Mouse (Mus musculus) limb, embryonic 14.5 days (tissue): Measurements from ENCODE around the gene Actl7b. TPM values are rescaled to one million over a fixed set of nuclear protein-coding genes. Genes with fewer than 3 reads are reported as not detected.

Experiments used
- ATAC-seq: fragments of 200-750 bp; cut with Nextera tagmentation; 2 replicates; pipeline ENCODE4 v1.8.0; 2017; ENCODE audit warnings: low read depth, moderate number of reproducible peaks, moderate TSS enrichment; ENCODE audit not compliant: low FRiP score
- DNase-seq: peaks from one replicate; pipeline ENCODE4 v3.0.0-alpha.2; 2015; ENCODE audit warnings: low spot score
- H3K27ac ChIP-seq: fragments of 300-500 bp; sonication (generic); replicated peaks from 2 replicates; pipeline ENCODE4 v1.5.1; 2014; ENCODE audit warnings: low read depth, mild to moderate bottlenecking, low read length, moderate library complexity, mixed read lengths
- H3K27me3 ChIP-seq: fragments of 300-500 bp; sonication (generic); 2 replicates; pipeline ENCODE4 v1.6.1; 2014; ENCODE audit warnings: low read length, mixed read lengths; ENCODE audit not compliant: control insufficient read depth, insufficient read depth
- H3K36me3 ChIP-seq: fragments of 300-500 bp; sonication (generic); 2 replicates; pipeline ENCODE4 v1.6.1; 2014; ENCODE audit warnings: mild to moderate bottlenecking, low read length, moderate library complexity, mixed read lengths; ENCODE audit not compliant: control insufficient read depth, insufficient read depth
- H3K4me1 ChIP-seq: fragments of 300-500 bp; sonication (generic); 2 replicates; pipeline ENCODE4 v1.6.1; 2014; ENCODE audit warnings: antibody characterized with exemption, low read length, mixed read lengths; ENCODE audit not compliant: control insufficient read depth, insufficient read depth
- H3K4me2 ChIP-seq: fragments of 300-500 bp; sonication (generic); replicated peaks from 2 replicates; pipeline ENCODE4 v1.6.1; 2014; ENCODE audit warnings: low read depth, mild to moderate bottlenecking, low read length, moderate library complexity; ENCODE audit not compliant: severe bottlenecking
- H3K4me3 ChIP-seq: fragments of 300-500 bp; sonication (generic); replicated peaks from 2 replicates; pipeline ENCODE4 v1.5.1; 2014; ENCODE audit warnings: low read length
- H3K9ac ChIP-seq: fragments of 300-500 bp; sonication (generic); 2 replicates; pipeline ENCODE4 v1.6.1; 2014; ENCODE audit warnings: mild to moderate bottlenecking, low read depth, low read length, moderate library complexity; ENCODE audit not compliant: severe bottlenecking
- H3K9me3 ChIP-seq: fragments of 300-500 bp; sonication (generic); 2 replicates; pipeline ENCODE4 v1.6.1; 2016; ENCODE audit warnings: low read length; ENCODE audit not compliant: control insufficient read depth
- POLR2A ChIP-seq: fragments of 200-500 bp; IDR thresholded peaks from 2 replicates; pipeline ENCODE4 v1.8.0; 2012; ENCODE audit warnings: inconsistent platforms, mild to moderate bottlenecking, moderate library complexity, borderline replicate concordance; ENCODE audit not compliant: insufficient read depth, insufficient read length; ENCODE audit errors: extremely low read depth
- WGBS: fragments of 180-500 bp; shearing (Covaris S2); extraction: QIAGEN DNeasy Blood & Tissue Kit; methylation state at CpG from one replicate; pipeline ENCODE4 v1.1.7; 2014; 5-methylcytosine and 5-hydroxymethylcytosine counted together
- polyA plus RNA-seq, 2 experiments: library from polyadenylated mRNA; depleted of rRNA in 1 of 2; stranded (reverse) in 1 of 2; unstranded in 1 of 2; fragments of >200 nt; fragmentation: Nextera tagmentation in 1 of 2; extraction: Ambion mirVana in 1 of 2; gene quantifications; 2 replicates each; pipeline versions ENCODE4 v1.2.1 to v1.2.3; 2012 to 2014

The Actl7b gene
- polyA plus RNA-seq (2012; rRNA removed) (0.06 and 0.19 TPM in 2 replicates), polyA plus RNA-seq (2014; fragmentation: Nextera tagmentation; extraction: Ambion mirVana) (not detected in 2 replicates)

GRCm38 (mm10) chr4:56741041-56741493 lies at the start of gene Actl7b:
TSS of gene Actl7b (minus strand) at chr4:56741443.
- no peak for TF ChIP-seq POLR2A
- Histone ChIP-seq H3K27me3 (no peaks in the 10 kb centered on the region), H3K27ac (no peak within 1 kb of the TSS), H3K9ac (no peak within 1 kb of the TSS), H3K4me2 (no peak within 1 kb of the TSS), H3K36me3 (peaks cover 14% of the 10 kb centered on the region), H3K9me3 (no peaks in the 10 kb centered on the region), H3K4me3 (no peak within 1 kb of the TSS), H3K4me1 (no peaks in the 10 kb centered on the region)
- ATAC-seq, result no peak
- 94% methylated on average over 13 of the region's 13 CpGs for WGBS
- DNase-seq, result no peak

DNA sequence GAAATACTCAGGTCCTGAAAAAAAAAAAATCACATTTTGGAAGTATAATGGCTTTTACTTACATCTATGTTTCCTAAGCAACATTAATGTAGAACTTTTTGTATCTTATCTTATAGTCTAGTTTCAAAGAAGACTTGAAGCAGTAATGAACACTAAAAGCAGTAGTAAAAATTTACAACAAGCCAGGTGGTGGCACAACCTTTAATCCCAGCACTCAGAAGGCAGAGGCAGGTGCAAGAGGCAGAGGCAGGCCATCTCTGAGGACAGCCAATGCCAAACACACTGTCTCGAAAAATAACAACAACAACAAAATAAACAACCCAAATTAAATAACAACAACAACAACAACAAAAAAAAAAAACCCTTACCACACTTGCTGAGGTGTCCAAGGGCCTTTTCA lies 29.8 kb upstream of the Actl7b start:
- no peak overlapping the region for H3K9ac ChIP-seq
- H3K36me3 ChIP-seq, result peaks cover 94% of the 10 kb centered on the region
- WGBS, result 83% methylated on average over 1 of the region's 1 CpGs
- no peak overlapping the region for H3K4me3 ChIP-seq
- no peak for DNase-seq
- no peak overlapping the region for H3K4me2 ChIP-seq
- H3K27me3 ChIP-seq, result no peaks in the 10 kb centered on the region
- ATAC-seq, result no peak
- no peak overlapping the region for H3K27ac ChIP-seq
- TF ChIP-seq POLR2A, result no peak
- H3K9me3 ChIP-seq, result no peaks in the 10 kb centered on the region
- no peaks in the 10 kb centered on the region for H3K4me1 ChIP-seq

DNA sequence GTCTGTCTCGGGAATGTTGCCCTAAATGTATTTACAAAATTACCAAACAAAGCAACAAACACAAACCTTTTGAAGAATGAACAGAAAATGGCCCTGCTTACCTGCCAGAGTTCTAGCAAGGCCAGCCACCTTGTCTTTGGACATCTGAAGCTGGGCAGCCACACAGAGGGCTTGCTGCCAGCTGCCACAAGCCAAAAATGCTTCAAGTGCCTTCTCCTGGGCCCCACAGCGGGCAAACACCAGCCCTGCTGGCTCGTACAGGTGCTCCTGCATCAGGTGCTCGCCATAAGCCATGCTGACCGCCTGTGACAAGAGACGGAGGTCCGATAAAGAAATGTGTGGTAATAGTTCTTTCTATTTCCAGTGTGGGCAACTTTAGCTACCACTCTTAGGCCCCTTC lies 27.7 kb upstream of the Actl7b start:
- DNase-seq, result no peak
- no peaks in the 10 kb centered on the region for H3K4me1 ChIP-seq
- H3K27me3 ChIP-seq, result no peaks in the 10 kb centered on the region
- H3K4me2 ChIP-seq, result no peak overlapping the region
- 90% methylated on average over 7 of the region's 7 CpGs for WGBS
- H3K36me3 ChIP-seq, result peaks cover 96% of the 10 kb centered on the region
- H3K9ac ChIP-seq, result no peak overlapping the region
- no peak for ATAC-seq
- TF ChIP-seq POLR2A, result no peak
- no peak overlapping the region for H3K27ac ChIP-seq
- H3K9me3 ChIP-seq, result no peaks in the 10 kb centered on the region
- H3K4me3 ChIP-seq, result no peak overlapping the region

GRCm38 (mm10) chr4:56767861-56768284 lies 26.6 kb upstream of the Actl7b start:
- WGBS, result 75% methylated on average over 4 of the region's 5 CpGs
- DNase-seq (no peak), ATAC-seq (no peak)
- no peak overlapping the region for H3K4me2 ChIP-seq
- H3K27ac ChIP-seq, result no peak overlapping the region
- H3K9ac ChIP-seq, result no peak overlapping the region
- no peaks in the 10 kb centered on the region for H3K4me1 ChIP-seq
- TF ChIP-seq POLR2A, result no peak
- no peak overlapping the region for H3K4me3 ChIP-seq
- H3K27me3 ChIP-seq, result no peaks in the 10 kb centered on the region
- peaks cover 95% of the 10 kb centered on the region for H3K36me3 ChIP-seq
- H3K9me3 ChIP-seq, result no peaks in the 10 kb centered on the region

- H3K9me3 ChIP-seq, result no peaks in the 10 kb centered on the region
- DNase-seq (no peak), ATAC-seq (no peak)
- no peak overlapping the region for H3K4me2 ChIP-seq
- no peak for TF ChIP-seq POLR2A
- no peaks in the 10 kb centered on the region for H3K27me3 ChIP-seq
- no peak overlapping the region for H3K4me3 ChIP-seq
- H3K36me3 ChIP-seq, result peaks cover 93% of the 10 kb centered on the region
- H3K9ac ChIP-seq, result no peak overlapping the region
- WGBS, result 100% methylated on average over 1 of the region's 1 CpGs
- H3K27ac ChIP-seq, result no peak overlapping the region
- no peaks in the 10 kb centered on the region for H3K4me1 ChIP-seq
These were observed 16.4 kb upstream of the Actl7b start for GRCm38 (mm10) chr4:56757693-56758092.
